Mouse (Mus musculus): Measurements from ENCODE around the gene Ppm1l. TPM values are rescaled to one million over a fixed set of nuclear protein-coding genes. Genes with fewer than 3 reads are reported as not detected.

Gene Ppm1l
- total and polyA plus RNA-seq, 3 experiments, result not detected

DNA sequence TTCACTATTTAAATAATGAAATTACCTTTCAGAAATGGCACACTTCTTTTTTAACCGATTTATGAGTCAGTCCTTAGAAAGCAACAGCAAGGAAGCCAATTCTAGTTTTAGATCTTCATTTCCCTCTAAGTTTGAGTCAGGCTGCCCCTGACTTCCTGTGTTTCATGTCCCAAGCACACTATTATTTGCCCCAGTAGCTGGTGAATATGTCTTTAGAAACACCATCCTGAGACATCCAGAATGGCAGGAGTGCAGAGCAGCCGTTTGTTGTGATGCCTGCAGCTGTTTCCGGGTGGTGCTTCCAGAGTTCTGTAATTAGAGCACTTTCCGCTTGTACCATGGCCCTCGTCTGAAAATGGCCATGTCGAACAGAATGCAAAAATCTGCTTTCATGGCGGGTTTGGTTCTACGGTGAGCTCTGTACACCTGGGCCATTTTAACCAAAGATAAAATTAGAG is 208.4 kb downstream of the Ppm1l start:
- no peaks in the 10 kb centered on the region for H3K9me3 ChIP-seq (replicated peaks; ENCODE audit: insufficient read depth, low read length)
- no peaks in the 10 kb centered on the region for H3K27me3 ChIP-seq (ENCODE audit: control insufficient read depth in 1 of 2, insufficient read depth in 2 of 2, low read length in 2 of 2)
- H3K36me3 ChIP-seq (ENCODE audit: control insufficient read depth in 1 of 2, insufficient read depth in 2 of 2, low read length in 2 of 2), result no peaks in the 10 kb centered on the region
- no peaks in the 10 kb centered on the region for H3K79me2 ChIP-seq (ENCODE audit: control insufficient read depth, insufficient read depth, low read length, poor library complexity)
- H3K4me3 ChIP-seq (ENCODE audit: control insufficient read depth in 1 of 2, insufficient read depth in 1 of 2, low read depth in 2 of 2, low read length in 2 of 2), result no peak overlapping the region
- no peak overlapping the region for H3K9ac ChIP-seq (ENCODE audit: control insufficient read depth, low read depth, low read length, poor library complexity, severe bottlenecking)
- no peaks in the 10 kb centered on the region for H3K4me1 ChIP-seq (ENCODE audit: control insufficient read depth in 1 of 2, insufficient read depth in 2 of 2, low read length in 2 of 2)
- no peak overlapping the region for H3K27ac ChIP-seq (ENCODE audit: control insufficient read depth, low read depth, low read length)
- no peak for DNase-seq (ENCODE audit: low read depth, low spot score)
- no peak for TF ChIP-seq CTCF (IDR thresholded peaks at IDR 0.05 in 2 of 3, conservative IDR thresholded peaks at IDR 0.05 in 1 of 3; ENCODE audit: control insufficient read depth in 1 of 3, insufficient read depth in 1 of 3, low read depth in 2 of 3, low read length in 3 of 3, poor library complexity in 1 of 3, severe bottlenecking in 1 of 3)
- no peak for TF ChIP-seq MXI1 (IDR thresholded peaks at IDR 0.05; ENCODE audit: low read depth, low read length)

DNA sequence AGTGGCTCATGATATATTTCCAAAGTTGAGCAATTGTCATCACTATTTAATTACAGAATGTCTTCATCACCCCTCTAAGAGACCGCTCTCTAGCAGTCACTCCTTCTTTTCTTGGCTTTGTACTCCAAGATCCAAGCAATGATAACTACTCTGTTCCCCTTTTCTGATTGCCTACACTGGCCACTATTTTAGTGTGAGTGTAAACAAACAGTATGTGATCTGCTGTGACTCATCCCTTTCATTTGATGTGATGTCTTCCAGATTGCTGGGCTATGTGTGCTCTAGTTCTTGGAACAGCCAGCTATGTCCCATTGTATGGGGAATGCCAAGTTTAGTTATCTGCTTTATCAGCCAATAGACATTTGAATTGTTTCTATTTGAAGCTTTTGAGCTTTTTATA is 210.7 kb downstream of the Ppm1l start:
- H3K79me2 ChIP-seq (ENCODE audit: control insufficient read depth, insufficient read depth, low read length, poor library complexity), result no peaks in the 10 kb centered on the region
- H3K9me3 ChIP-seq (replicated peaks; ENCODE audit: insufficient read depth, low read length), result no peaks in the 10 kb centered on the region
- H3K27me3 ChIP-seq (ENCODE audit: control insufficient read depth in 1 of 2, insufficient read depth in 2 of 2, low read length in 2 of 2), result no peaks in the 10 kb centered on the region
- H3K4me1 ChIP-seq (ENCODE audit: control insufficient read depth in 1 of 2, insufficient read depth in 2 of 2, low read length in 2 of 2), result no peaks in the 10 kb centered on the region
- no peak overlapping the region for H3K9ac ChIP-seq (ENCODE audit: control insufficient read depth, low read depth, low read length, poor library complexity, severe bottlenecking)
- TF ChIP-seq TBP (IDR thresholded peaks at IDR 0.05; ENCODE audit: low read depth, low read length) (no peak), MAZ (IDR thresholded peaks at IDR 0.05; ENCODE audit: low read depth, low read length) (no peak), UBTF (IDR thresholded peaks at IDR 0.05; ENCODE audit: borderline replicate concordance, insufficient read depth, low read depth, low read length) (no peak), RAD21 (IDR thresholded peaks at IDR 0.05; ENCODE audit: low read depth, low read length) (no peak), HCFC1 (IDR thresholded peaks at IDR 0.05; ENCODE audit: low read depth, low read length) (no peak), JUND (IDR thresholded peaks at IDR 0.05; ENCODE audit: low read depth, low read length) (no peak), CTCF (IDR thresholded peaks at IDR 0.05 in 2 of 3, conservative IDR thresholded peaks at IDR 0.05 in 1 of 3; ENCODE audit: control insufficient read depth in 1 of 3, insufficient read depth in 1 of 3, low read depth in 2 of 3, low read length in 3 of 3, poor library complexity in 1 of 3, severe bottlenecking in 1 of 3) (no peak), RCOR1 (IDR thresholded peaks at IDR 0.05; ENCODE audit: low read depth, low read length) (no peak), ZKSCAN1 (IDR thresholded peaks at IDR 0.05; ENCODE audit: low read depth, low read length) (no peak), CHD2 (IDR thresholded peaks at IDR 0.05; ENCODE audit: low read length) (no peak), GABPA (IDR thresholded peaks at IDR 0.05; ENCODE audit: low read depth, low read length) (no peak), TAL1 (IDR thresholded peaks at IDR 0.05; ENCODE audit: low read length) (no peak), GATA1 (IDR thresholded peaks at IDR 0.05; ENCODE audit: low read depth, low read length) (no peak), EP300 (IDR thresholded peaks at IDR 0.05; ENCODE audit: low read depth in 1 of 2, low read length in 2 of 2) (no peak), POLR2A (IDR thresholded peaks at IDR 0.05; ENCODE audit: control insufficient read depth in 1 of 2, insufficient read depth in 1 of 2, low read depth in 1 of 2, low read length in 2 of 2, poor library complexity in 1 of 2) (no peak), MXI1 (IDR thresholded peaks at IDR 0.05; ENCODE audit: low read depth, low read length) (no peak), KAT2A (conservative IDR thresholded peaks at IDR 0.05; ENCODE audit: low read depth, low read length) (no peak), MAFK (IDR thresholded peaks at IDR 0.05; ENCODE audit: borderline replicate concordance, low read depth, low read length) (no peak)
- H3K36me3 ChIP-seq (ENCODE audit: control insufficient read depth in 1 of 2, insufficient read depth in 2 of 2, low read length in 2 of 2), result no peaks in the 10 kb centered on the region
- H3K4me3 ChIP-seq (ENCODE audit: control insufficient read depth in 1 of 2, insufficient read depth in 1 of 2, low read depth in 2 of 2, low read length in 2 of 2), result no peak overlapping the region
- H3K27ac ChIP-seq (ENCODE audit: control insufficient read depth, low read depth, low read length), result no peak overlapping the region
- DNase-seq (ENCODE audit: low read depth, low spot score), result no peak
